Mouse (Mus musculus) erythroblast, embryonic 14.5 days (primary cell): ENCODE results near the gene Nomo1.

Source experiments
- GATA1 ChIP-seq: IDR thresholded peaks from 2 replicates; pipeline ENCODE4 v1.6.1; 2012; ENCODE audit warnings: low read length, inconsistent platforms, mixed read lengths
- TAL1 ChIP-seq: IDR thresholded peaks from 3 replicates; pipeline ENCODE4 v1.6.1; 2012; ENCODE audit warnings: low read length, inconsistent platforms, mixed read lengths

DNA sequence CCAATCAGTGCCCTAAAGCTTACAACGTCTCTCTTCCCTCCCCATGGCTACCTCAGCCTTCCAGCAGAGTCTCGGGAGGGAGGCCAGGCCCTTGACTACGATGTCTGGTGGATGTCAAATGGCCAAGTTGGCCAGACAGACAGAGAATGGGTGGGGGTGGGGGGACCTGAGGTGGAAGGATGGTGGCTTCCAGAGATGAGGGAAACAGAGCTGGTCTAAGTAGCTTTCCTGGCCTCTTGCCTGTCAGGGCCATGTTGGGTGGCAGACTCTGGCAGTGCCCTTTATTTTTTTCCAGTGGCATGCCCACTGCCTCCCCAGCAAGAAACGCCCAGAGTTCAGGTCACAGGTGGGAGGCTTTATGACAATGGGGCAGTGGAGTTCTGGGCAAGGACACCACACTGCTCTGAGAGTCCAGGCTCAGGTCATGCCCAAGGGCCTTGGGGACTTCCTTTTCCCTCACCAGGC lies 63.9 kb downstream of the Nomo1 start:
- TF ChIP-seq TAL1 (no peak), GATA1 (no peak)
